Mouse (Mus musculus): Measurements from ENCODE around the gene Jmjd1c. TPM values are rescaled to one million over a fixed set of nuclear protein-coding genes. Genes with fewer than 3 reads are reported as not detected.

The Jmjd1c gene
- polyA plus RNA-seq, 1 experiment from 2014 or later = 55.2 TPM

- H3K36me3 ChIP-seq (ENCODE audit: control insufficient read depth, insufficient read depth) = no peaks in the 10 kb centered on the region
- WGBS = 89% methylated on average over 4 of the region's 4 CpGs
- H3K9me3 ChIP-seq (ENCODE audit: control insufficient read depth, low read length) = no peaks in the 10 kb centered on the region
- no peak overlapping the region for H3K9ac ChIP-seq (replicated peaks; ENCODE audit: low read depth, low read length)
- no peaks in the 10 kb centered on the region for H3K27me3 ChIP-seq (replicated peaks; ENCODE audit: control insufficient read depth, insufficient read depth, low read length)
- peaks cover 10% of the 10 kb centered on the region for H3K4me1 ChIP-seq (replicated peaks; ENCODE audit: control insufficient read depth, insufficient read depth, low read length)
- no peak overlapping the region for H3K27ac ChIP-seq (ENCODE audit: low read length)
- no peak overlapping the region for H3K4me3 ChIP-seq (replicated peaks; ENCODE audit: low read length)
- no peak for ATAC-seq
- H3K4me2 ChIP-seq (ENCODE audit: low read length) = no peak overlapping the region
These were observed 13.4 kb upstream of the Jmjd1c start for GRCm38 (mm10) chr10:67082531-67082930.

GRCm38 (mm10) chr10:67083446-67084166 lies 12.3 kb upstream of the Jmjd1c start:
- ATAC-seq = no peak
- WGBS = 87% methylated on average over 10 of the region's 10 CpGs
- H3K4me3 ChIP-seq (replicated peaks; ENCODE audit: low read length) = no peak overlapping the region

GRCm38 (mm10) chr10:67085124-67085523 lies 10.8 kb upstream of the Jmjd1c start:
- Histone ChIP-seq H3K4me3 (replicated peaks; ENCODE audit: low read length) (no peak overlapping the region), H3K4me2 (ENCODE audit: low read length) (no peak overlapping the region), H3K27me3 (replicated peaks; ENCODE audit: control insufficient read depth, insufficient read depth, low read length) (no peaks in the 10 kb centered on the region), H3K9me3 (ENCODE audit: control insufficient read depth, low read length) (no peaks in the 10 kb centered on the region), H3K9ac (replicated peaks; ENCODE audit: low read depth, low read length) (no peak overlapping the region), H3K27ac (ENCODE audit: low read length) (no peak overlapping the region), H3K36me3 (ENCODE audit: control insufficient read depth, insufficient read depth) (no peaks in the 10 kb centered on the region), H3K4me1 (replicated peaks; ENCODE audit: control insufficient read depth, insufficient read depth, low read length) (peaks cover 10% of the 10 kb centered on the region)
- WGBS = 48% methylated on average over 10 of the region's 10 CpGs
- ATAC-seq = peak; percentile 53

More at GRCm38 (mm10) chr10:67083446-67084166, 12.3 kb upstream of the Jmjd1c start:
- H3K4me1 ChIP-seq (replicated peaks; ENCODE audit: control insufficient read depth, insufficient read depth, low read length) = peaks cover 10% of the 10 kb centered on the region
- H3K9ac ChIP-seq (replicated peaks; ENCODE audit: low read depth, low read length) = no peak overlapping the region
- no peaks in the 10 kb centered on the region for H3K36me3 ChIP-seq (ENCODE audit: control insufficient read depth, insufficient read depth)
- H3K4me2 ChIP-seq (ENCODE audit: low read length) = no peak overlapping the region
- H3K27ac ChIP-seq (ENCODE audit: low read length) = no peak overlapping the region
- no peaks in the 10 kb centered on the region for H3K9me3 ChIP-seq (ENCODE audit: control insufficient read depth, low read length)
- no peaks in the 10 kb centered on the region for H3K27me3 ChIP-seq (replicated peaks; ENCODE audit: control insufficient read depth, insufficient read depth, low read length)

GRCm38 (mm10) chr10:67085916-67086315 lies 10.0 kb upstream of the Jmjd1c start:
- Histone ChIP-seq H3K4me2 (ENCODE audit: low read length) (no peak overlapping the region), H3K9ac (replicated peaks; ENCODE audit: low read depth, low read length) (no peak overlapping the region), H3K27me3 (replicated peaks; ENCODE audit: control insufficient read depth, insufficient read depth, low read length) (no peaks in the 10 kb centered on the region), H3K4me3 (replicated peaks; ENCODE audit: low read length) (no peak overlapping the region), H3K9me3 (ENCODE audit: control insufficient read depth, low read length) (no peaks in the 10 kb centered on the region), H3K36me3 (ENCODE audit: control insufficient read depth, insufficient read depth) (no peaks in the 10 kb centered on the region), H3K4me1 (replicated peaks; ENCODE audit: control insufficient read depth, insufficient read depth, low read length) (peaks cover 10% of the 10 kb centered on the region), H3K27ac (ENCODE audit: low read length) (no peak overlapping the region)
- no peak for ATAC-seq
- WGBS = 94% methylated on average over 7 of the region's 7 CpGs

GRCm38 (mm10) chr10:67087447-67088226 lies 8.3 kb upstream of the Jmjd1c start:
- 94% methylated on average over 5 of the region's 5 CpGs for WGBS
- Histone ChIP-seq H3K4me3 (replicated peaks; ENCODE audit: low read length) (no peak overlapping the region), H3K4me2 (ENCODE audit: low read length) (no peak overlapping the region), H3K27me3 (replicated peaks; ENCODE audit: control insufficient read depth, insufficient read depth, low read length) (no peaks in the 10 kb centered on the region), H3K9me3 (ENCODE audit: control insufficient read depth, low read length) (no peaks in the 10 kb centered on the region), H3K27ac (ENCODE audit: low read length) (no peak overlapping the region), H3K4me1 (replicated peaks; ENCODE audit: control insufficient read depth, insufficient read depth, low read length) (peaks cover 7% of the 10 kb centered on the region), H3K36me3 (ENCODE audit: control insufficient read depth, insufficient read depth) (no peaks in the 10 kb centered on the region), H3K9ac (replicated peaks; ENCODE audit: low read depth, low read length) (no peak overlapping the region)
- ATAC-seq = no peak

GRCm38 (mm10) chr10:67090611-67091010 lies 5.3 kb upstream of the Jmjd1c start:
- H3K9ac ChIP-seq (replicated peaks; ENCODE audit: low read depth, low read length) = no peak overlapping the region
- H3K27me3 ChIP-seq (replicated peaks; ENCODE audit: control insufficient read depth, insufficient read depth, low read length) = no peaks in the 10 kb centered on the region
- ATAC-seq = no peak
- H3K4me2 ChIP-seq (ENCODE audit: low read length) = no peak overlapping the region
- H3K4me1 ChIP-seq (replicated peaks; ENCODE audit: control insufficient read depth, insufficient read depth, low read length) = peaks cover 9% of the 10 kb centered on the region
- H3K9me3 ChIP-seq (ENCODE audit: control insufficient read depth, low read length) = no peaks in the 10 kb centered on the region
- H3K4me3 ChIP-seq (replicated peaks; ENCODE audit: low read length) = no peak overlapping the region
- 91% methylated on average over 4 of the region's 4 CpGs for WGBS
- no peak overlapping the region for H3K27ac ChIP-seq (ENCODE audit: low read length)
- no peaks in the 10 kb centered on the region for H3K36me3 ChIP-seq (ENCODE audit: control insufficient read depth, insufficient read depth)

GRCm38 (mm10) chr10:67094922-67095321 lies 1.0 kb upstream of the Jmjd1c start:
- ATAC-seq = no peak
- WGBS = 85% methylated on average over 7 of the region's 7 CpGs
- peak overlapping the region; percentile 63; the same call in 1 of the 2 replicates for H3K4me2 ChIP-seq (ENCODE audit: low read length)
- H3K27me3 ChIP-seq (replicated peaks; ENCODE audit: control insufficient read depth, insufficient read depth, low read length) = no peaks in the 10 kb centered on the region
- no peaks in the 10 kb centered on the region for H3K9me3 ChIP-seq (ENCODE audit: control insufficient read depth, low read length)
- peaks cover 29% of the 10 kb centered on the region for H3K4me1 ChIP-seq (replicated peaks; ENCODE audit: control insufficient read depth, insufficient read depth, low read length)
- no peaks in the 10 kb centered on the region for H3K36me3 ChIP-seq (ENCODE audit: control insufficient read depth, insufficient read depth)
- no peak overlapping the region for H3K27ac ChIP-seq (ENCODE audit: low read length)
- no peak overlapping the region for H3K9ac ChIP-seq (replicated peaks; ENCODE audit: low read depth, low read length)
- H3K4me3 ChIP-seq (replicated peaks; ENCODE audit: low read length) = no peak overlapping the region

GRCm38 (mm10) chr10:67096621-67097436 lies 904 bp downstream of the Jmjd1c start, which contains the start of gene Reep3:
Gene Reep3, minus strand, starts transcription at chr10:67096945.
- Histone ChIP-seq H3K9me3 (ENCODE audit: control insufficient read depth, low read length) (no peaks in the 10 kb centered on the region), H3K4me2 (ENCODE audit: low read length) (peak within 1 kb of the TSS; percentile 69), H3K36me3 (ENCODE audit: control insufficient read depth, insufficient read depth) (no peaks in the 10 kb centered on the region), H3K27ac (ENCODE audit: low read length) (peak within 1 kb of the TSS; percentile 99), H3K4me3 (replicated peaks; ENCODE audit: low read length) (peak within 1 kb of the TSS; percentile 87), H3K4me1 (replicated peaks; ENCODE audit: control insufficient read depth, insufficient read depth, low read length) (peaks cover 39% of the 10 kb centered on the region), H3K27me3 (replicated peaks; ENCODE audit: control insufficient read depth, insufficient read depth, low read length) (no peaks in the 10 kb centered on the region), H3K9ac (replicated peaks; ENCODE audit: low read depth, low read length) (peak within 1 kb of the TSS; percentile 99)
- ATAC-seq = peak; percentile 83
- WGBS = under 1% methylated on average over 81 of the region's 97 CpGs
